Mouse (Mus musculus) embryonic fibroblast, embryonic 13.5 days (primary cell): ENCODE results near the gene Ssc4d.

ENCODE experiments used
- CTCF ChIP-seq: IDR thresholded peaks from 2 replicates; pipeline ENCODE4 v1.5.1; 2011; ENCODE audit warnings: mild to moderate bottlenecking, control low read depth, low read length, moderate library complexity, borderline replicate concordance; ENCODE audit not compliant: insufficient read depth
- POLR2A ChIP-seq: IDR thresholded peaks from 2 replicates; pipeline ENCODE4 v1.6.1; 2011; ENCODE audit warnings: low read depth, mild to moderate bottlenecking, control low read depth, low read length, moderate library complexity

DNA sequence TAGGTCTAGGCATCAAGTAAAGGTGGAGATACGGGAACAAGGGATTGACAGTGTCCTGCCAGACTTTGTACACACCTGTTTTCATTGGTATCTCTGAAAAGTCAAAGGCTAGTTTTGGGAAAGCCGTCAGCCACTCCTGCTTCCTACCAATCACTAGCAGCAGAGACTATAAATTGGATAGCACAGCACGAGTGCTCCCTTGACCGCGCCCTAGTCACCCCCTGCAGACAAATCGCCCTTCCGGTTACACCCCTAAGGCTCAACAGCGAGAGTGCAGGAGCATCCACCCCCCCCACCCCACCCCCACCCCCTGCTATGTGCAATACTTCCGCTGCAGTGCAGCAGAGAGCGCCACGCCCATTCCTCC lies 12.2 kb downstream of the Ssc4d start:
- no peak for TF ChIP-seq CTCF
- peak; percentile 70 for TF ChIP-seq POLR2A
